Mouse (Mus musculus) hindbrain, embryonic 14.5 days (tissue): ENCODE data around the gene Lrrn2. TPM values are rescaled to one million over a fixed set of nuclear protein-coding genes. Genes with fewer than 3 reads are reported as not detected.

Source experiments
- ATAC-seq: fragments of 200-750 bp; cut with Nextera tagmentation; 2 replicates; pipeline ENCODE4 v1.8.0; 2017; ENCODE audit warnings: moderate number of reproducible peaks, mild to moderate bottlenecking, moderate TSS enrichment, moderate library complexity; ENCODE audit not compliant: low FRiP score
- DNase-seq: peaks from one replicate; pipeline ENCODE4 v3.0.0-alpha.2; 2015; ENCODE audit warnings: low spot score
- H3K27ac ChIP-seq: fragments of 300-500 bp; sonication (generic); 2 replicates; pipeline ENCODE4 v1.5.1; 2014; ENCODE audit warnings: mild to moderate bottlenecking, moderate library complexity
- H3K27me3 ChIP-seq: fragments of 300-500 bp; sonication (generic); 2 replicates; pipeline ENCODE4 v1.6.1; 2014; ENCODE audit warnings: mild to moderate bottlenecking, low read length, mixed read lengths; ENCODE audit not compliant: control insufficient read depth, insufficient read depth
- H3K36me3 ChIP-seq: fragments of 300-500 bp; sonication (generic); replicated peaks from 2 replicates; pipeline ENCODE4 v1.6.1; 2014; ENCODE audit not compliant: control insufficient read depth, insufficient read depth
- H3K4me1 ChIP-seq: fragments of 300-500 bp; sonication (generic); replicated peaks from 2 replicates; pipeline ENCODE4 v1.6.1; 2014; ENCODE audit warnings: antibody characterized with exemption, low read length, mixed read lengths; ENCODE audit not compliant: control insufficient read depth, insufficient read depth
- H3K4me2 ChIP-seq: fragments of 300-500 bp; sonication (generic); replicated peaks from 2 replicates; pipeline ENCODE4 v1.6.1; 2014; ENCODE audit warnings: mild to moderate bottlenecking, moderate library complexity
- H3K4me3 ChIP-seq: fragments of 300-500 bp; sonication (generic); replicated peaks from 2 replicates; pipeline ENCODE4 v1.5.1; 2014; ENCODE audit warnings: mild to moderate bottlenecking, low read length
- H3K9ac ChIP-seq: fragments of 300-500 bp; sonication (generic); 2 replicates; pipeline ENCODE4 v1.6.1; 2014
- H3K9me3 ChIP-seq: fragments of 300-500 bp; sonication (generic); 2 replicates; pipeline ENCODE4 v1.6.1; 2016; ENCODE audit warnings: low read length; ENCODE audit not compliant: control insufficient read depth
- WGBS: fragments of 180-500 bp; shearing (Covaris S2); extraction: QIAGEN DNeasy Blood & Tissue Kit; methylation state at CpG from one replicate; pipeline ENCODE4 v1.1.7; 2014; 5-methylcytosine and 5-hydroxymethylcytosine counted together
- polyA plus RNA-seq: library from polyadenylated mRNA; unstranded; fragments of >200 nt; fragmentation: Nextera tagmentation; extraction: Ambion mirVana; gene quantifications from 2 replicates; pipeline ENCODE4 v1.2.1, GENCODE M21; 2014

Gene Lrrn2
- 40.7 and 45.3 TPM in 2 replicates for polyA plus RNA-seq

- WGBS = under 1% methylated on average over 73 of the region's 80 CpGs
- peak within 1 kb of the TSS; percentile 78 for H3K4me3 ChIP-seq
- H3K27ac ChIP-seq = peak within 1 kb of the TSS; percentile 85
- no peaks in the 10 kb centered on the region for H3K36me3 ChIP-seq
- DNase-seq = peak; percentile 64
- peak within 1 kb of the TSS; percentile 88 for H3K4me2 ChIP-seq
- peaks cover 11% of the 10 kb centered on the region for H3K4me1 ChIP-seq
- ATAC-seq = peak; percentile 83
- no peaks in the 10 kb centered on the region for H3K9me3 ChIP-seq
- H3K27me3 ChIP-seq = no peaks in the 10 kb centered on the region
- peak within 1 kb of the TSS; percentile 90 for H3K9ac ChIP-seq
Observed at GRCm38 (mm10) chr1:132880161-132881005, at the start of gene Lrrn2. TSS of gene Lrrn2 (plus strand) at chr1:132880273.

- Histone ChIP-seq H3K9ac (no peak overlapping the region), H3K4me3 (no peak overlapping the region), H3K27me3 (no peaks in the 10 kb centered on the region), H3K4me2 (no peak overlapping the region), H3K27ac (no peak overlapping the region), H3K9me3 (no peaks in the 10 kb centered on the region), H3K36me3 (no peaks in the 10 kb centered on the region), H3K4me1 (no peaks in the 10 kb centered on the region)
- no peak for ATAC-seq
- no peak for DNase-seq
- 91% methylated on average over 4 of the region's 4 CpGs for WGBS
Observed at GRCm38 (mm10) chr1:132831963-132832362, 48.1 kb upstream of the Lrrn2 start.

- Histone ChIP-seq H3K4me3 (no peak overlapping the region), H3K9ac (no peak overlapping the region), H3K27me3 (no peaks in the 10 kb centered on the region), H3K9me3 (no peaks in the 10 kb centered on the region), H3K36me3 (no peaks in the 10 kb centered on the region), H3K27ac (no peak overlapping the region), H3K4me1 (no peaks in the 10 kb centered on the region), H3K4me2 (no peak overlapping the region)
- ATAC-seq (no peak), DNase-seq (no peak)
- WGBS = 75% methylated on average over 8 of the region's 8 CpGs
Observed at GRCm38 (mm10) chr1:132834037-132834436, 46.0 kb upstream of the Lrrn2 start.

GRCm38 (mm10) chr1:132836895-132837294, 43.2 kb upstream of the Lrrn2 start:
- Histone ChIP-seq H3K4me1 (no peaks in the 10 kb centered on the region), H3K27ac (no peak overlapping the region), H3K4me3 (no peak overlapping the region), H3K36me3 (no peaks in the 10 kb centered on the region), H3K9ac (no peak overlapping the region), H3K27me3 (no peaks in the 10 kb centered on the region), H3K4me2 (no peak overlapping the region), H3K9me3 (no peaks in the 10 kb centered on the region)
- DNase-seq = no peak
- ATAC-seq = no peak
- WGBS = 62% methylated on average over 8 of the region's 8 CpGs

- Histone ChIP-seq H3K9me3 (no peaks in the 10 kb centered on the region), H3K27ac (no peak overlapping the region), H3K4me1 (no peaks in the 10 kb centered on the region), H3K36me3 (no peaks in the 10 kb centered on the region), H3K27me3 (no peaks in the 10 kb centered on the region), H3K9ac (no peak overlapping the region), H3K4me3 (no peak overlapping the region), H3K4me2 (no peak overlapping the region)
- DNase-seq (no peak), ATAC-seq (no peak)
- WGBS = 75% methylated on average over 5 of the region's 5 CpGs
Observed at GRCm38 (mm10) chr1:132837691-132838090, 42.4 kb upstream of the Lrrn2 start.

GRCm38 (mm10) chr1:132838371-132838770, 41.7 kb upstream of the Lrrn2 start:
- Histone ChIP-seq H3K4me3 (no peak overlapping the region), H3K4me2 (no peak overlapping the region), H3K9me3 (no peaks in the 10 kb centered on the region), H3K4me1 (no peaks in the 10 kb centered on the region), H3K27me3 (no peaks in the 10 kb centered on the region), H3K27ac (no peak overlapping the region), H3K9ac (no peak overlapping the region), H3K36me3 (no peaks in the 10 kb centered on the region)
- DNase-seq (no peak), ATAC-seq (no peak)
- 84% methylated on average over 1 of the region's 1 CpGs for whole genome bisulfite sequencing

GRCm38 (mm10) chr1:132843612-132844011, 36.5 kb upstream of the Lrrn2 start:
- peaks cover 14% of the 10 kb centered on the region for H3K9me3 ChIP-seq
- no peaks in the 10 kb centered on the region; the same call in 1 of the 2 replicates for H3K4me1 ChIP-seq
- DNase-seq = no peak
- no peak overlapping the region for H3K27ac ChIP-seq
- no peak overlapping the region for H3K9ac ChIP-seq
- H3K36me3 ChIP-seq = no peaks in the 10 kb centered on the region
- no peak for ATAC-seq
- H3K27me3 ChIP-seq = no peaks in the 10 kb centered on the region
- no peak overlapping the region for H3K4me2 ChIP-seq
- 84% methylated on average over 10 of the region's 10 CpGs for WGBS
- no peak overlapping the region for H3K4me3 ChIP-seq

- H3K4me1 ChIP-seq = no peaks in the 10 kb centered on the region; the same call in 1 of the 2 replicates
- no peaks in the 10 kb centered on the region for H3K36me3 ChIP-seq
- ATAC-seq (peak; percentile 62; the same call in 1 of the 2 replicates), DNase-seq (peak; percentile 41)
- no peak overlapping the region for H3K4me3 ChIP-seq
- H3K27ac ChIP-seq = no peak overlapping the region
- peaks cover 15% of the 10 kb centered on the region for H3K9me3 ChIP-seq
- WGBS = 86% methylated on average over 20 of the region's 20 CpGs
- no peak overlapping the region for H3K4me2 ChIP-seq
- H3K27me3 ChIP-seq = no peaks in the 10 kb centered on the region
- H3K9ac ChIP-seq = no peak overlapping the region
Observed at GRCm38 (mm10) chr1:132844088-132844804, 35.8 kb upstream of the Lrrn2 start.

GRCm38 (mm10) chr1:132845766-132846165, 34.3 kb upstream of the Lrrn2 start:
- 85% methylated on average over 8 of the region's 8 CpGs for WGBS
- DNase-seq = no peak

More at GRCm38 (mm10) chr1:132845766-132846165, 34.3 kb upstream of the Lrrn2 start:
- no peaks in the 10 kb centered on the region; the same call in 1 of the 2 replicates for H3K4me1 ChIP-seq
- H3K9me3 ChIP-seq = peaks cover 17% of the 10 kb centered on the region
- no peak for ATAC-seq
- no peaks in the 10 kb centered on the region for H3K36me3 ChIP-seq
- H3K27me3 ChIP-seq = no peaks in the 10 kb centered on the region
- H3K27ac ChIP-seq = no peak overlapping the region
- H3K4me2 ChIP-seq = no peak overlapping the region
- no peak overlapping the region for H3K9ac ChIP-seq
- no peak overlapping the region for H3K4me3 ChIP-seq
